18 mouse cellular contexts compared by ENCODE assay signal in genomic region chr11:116002894-116003293, GRCm38 (mm10). TPM values are rescaled to one million over a fixed set of nuclear protein-coding genes. Genes with fewer than 3 reads are reported as not detected.
DNase-seq lines count a peak whose midpoint lies in the region; TF ChIP-seq lines count a peak whose summit lies in the region.
"Had no signal": no experiment of that assay in that cellular context is flagged by ENCODE, and none has a peak within 500 bp of the region (broad histone marks: within the 10 kb centered on the region; RNA-seq: fewer than 3 reads in every experiment).

No protein-coding gene starts in this region.

- no peak overlapping the region for H3K4me3 ChIP-seq in layer of hippocampus, adult 2 months
- H3K4me3 ChIP-seq in E14TG2a.4 (replicated peaks; ENCODE audit: low read length) (no peak overlapping the region), ES-E14 (ENCODE audit: insufficient read depth in 1 of 2, low read depth in 1 of 2, low read length in 2 of 2, poor library complexity in 1 of 2, severe bottlenecking in 1 of 2) (no peak overlapping the region)
- H3K4me3 ChIP-seq: hindbrain, embryonic 15.5 days; limb, embryonic 13.5 days; liver, embryonic 15.5 days had no signal

- H3K36me3 ChIP-seq in E14TG2a.4 (ENCODE audit: insufficient read depth, low read length) (peaks cover 24% of the 10 kb centered on the region), ES-E14 (ENCODE audit: control insufficient read depth, insufficient read depth, low read length, poor library complexity, severe bottlenecking) (peaks cover 8% of the 10 kb centered on the region)
- no peaks in the 10 kb centered on the region for H3K36me3 ChIP-seq in splenic B cell, adult 2 months (ENCODE audit: control insufficient read depth, insufficient read depth, low read length, poor library complexity, severe bottlenecking)
- H3K36me3 ChIP-seq: hindbrain, embryonic 15.5 days had no signal

- no peak overlapping the region for H3K9ac ChIP-seq in ES-E14 (ENCODE audit: insufficient read depth, low read depth, low read length, poor library complexity, severe bottlenecking)
- H3K9ac ChIP-seq: hindbrain, embryonic 15.5 days; limb, embryonic 13.5 days; liver, embryonic 15.5 days had no signal

- peak; percentile 47 for TF ChIP-seq CTCF in layer of hippocampus, adult 2 months (conservative IDR thresholded peaks at IDR 0.05)
- peak; percentile 10; the same call in 1 of the 2 replicates for TF ChIP-seq CTCF in E14TG2a.4 (conservative IDR thresholded peaks at IDR 0.05; ENCODE audit: low read length)

- peaks cover 21% of the 10 kb centered on the region for H3K27me3 ChIP-seq in E14TG2a.4 (ENCODE audit: insufficient read depth, low read length)
- H3K27me3 ChIP-seq in splenic B cell, adult 2 months (ENCODE audit: control insufficient read depth, insufficient read depth, low read length, poor library complexity, severe bottlenecking), result no peaks in the 10 kb centered on the region
- H3K27me3 ChIP-seq: hindbrain, embryonic 15.5 days; Patski had no signal

- in situ Hi-C loops in ES-E14 (cut with MboI; ENCODE audit: low sequenced_read_pairs in 2 of 2, unreplicated experiment in 2 of 2), result no loop called here

- H3K9me3 ChIP-seq in E14TG2a.4 (ENCODE audit: low read length), result no peaks in the 10 kb centered on the region
- H3K9me3 ChIP-seq in ES-E14 (ENCODE audit: control insufficient read depth, insufficient read depth, low read depth, low read length), result no peaks in the 10 kb centered on the region
- H3K9me3 ChIP-seq: hindbrain, embryonic 15.5 days; limb, embryonic 13.5 days; liver, embryonic 15.5 days had no signal

- H3K27ac ChIP-seq in layer of hippocampus, adult 2 months, result no peak overlapping the region
- H3K27ac ChIP-seq in ES-E14 (ENCODE audit: insufficient read depth, low read depth, low read length, poor library complexity, severe bottlenecking), result no peak overlapping the region
- H3K27ac ChIP-seq: hindbrain, embryonic 15.5 days; limb, embryonic 13.5 days; liver, embryonic 15.5 days; macrophage had no signal

- H3K4me1 ChIP-seq in E14TG2a.4 (replicated peaks; ENCODE audit: low read depth, low read length) (peaks cover 74% of the 10 kb centered on the region), ES-E14 (ENCODE audit: control insufficient read depth in 2 of 2, insufficient read depth in 2 of 2, low read length in 2 of 2, poor library complexity in 1 of 2) (peaks cover 3 to 25% of the 10 kb centered on the region in 2 experiments; a peak in 3 of 4 replicates)

- DNase-seq in layer of hippocampus, adult 2 months (ENCODE audit: low spot score in 2 of 2), result no peak
- DNase-seq in layer of hippocampus, adult 11-12 months (ENCODE audit: low spot score), result no peak
- no peak for DNase-seq in ES-E14 (ENCODE audit: low read depth, low spot score)
- DNase-seq in splenic B cell, adult 2 months (ENCODE audit: low read depth, low spot score), result peak; percentile 6
- no peak for DNase-seq in adrenal gland, postnatal 4 days (ENCODE audit: low spot score in 2 of 2)
- DNase-seq in ovary, postnatal 14 days (ENCODE audit: low spot score), result no peak
- DNase-seq: adrenal gland, adult 2 months; cerebellum, adult 11-12 months; cerebellum, postnatal 10 days; kidney, adult 18-20 months; kidney, postnatal 10 days had no signal

TF ChIP-seq in ES-E14, 5 proteins besides CTCF, POLR2A, EP300 and RAD21:
- no peak for TF ChIP-seq ZC3H11A (IDR thresholded peaks at IDR 0.05; ENCODE audit: borderline replicate concordance, low read depth, low read length)
- peak; percentile 49; the same call in 1 of the 2 replicates for TF ChIP-seq MAFK (IDR thresholded peaks at IDR 0.05; ENCODE audit: insufficient read depth, low read depth, low read length)

RNA-seq across cellular contexts. Expression of gene Galk1, which starts 9.6 kb away (rescaled TPM):
- 10 to 100 TPM; 13.3 to 13.5 TPM for total RNA-seq in layer of hippocampus, adult 2 months (2021)
- total RNA-seq in ES-E14 (2012; rRNA removed), result 144 and 195 TPM in 2 replicates
- 10 to 100 TPM; 70.2 to 88.6 TPM for total RNA-seq in adrenal gland, postnatal 4 days (2021)

RNA-seq across cellular contexts. Expression of gene H3f3b, which starts 24.9 kb away (rescaled TPM):
- 100 to 1,000 TPM; 285 to 322 TPM for total RNA-seq in layer of hippocampus, adult 2 months (2021)
- total RNA-seq in ES-E14 (2012; rRNA removed), result 504 and 729 TPM in 2 replicates
- total RNA-seq in adrenal gland, postnatal 4 days (2021), result 100 to 1,000 TPM; 751 to 846 TPM

RNA-seq across cellular contexts. Expression of gene Unk, which starts 27.2 kb away (rescaled TPM):
- 10 to 100 TPM; 26.3 to 30.8 TPM for total RNA-seq in layer of hippocampus, adult 2 months (2021)
- 32.5 and 39.6 TPM in 2 replicates for total RNA-seq in ES-E14 (2012; rRNA removed)
- total RNA-seq in adrenal gland, postnatal 4 days (2021), result 10 to 100 TPM; 41.3 to 45.5 TPM

RNA-seq across cellular contexts. Expression of gene Itgb4, which starts 28.4 kb away (rescaled TPM):
- total RNA-seq in layer of hippocampus, adult 2 months (2021), result 1 to 10 TPM; 6.4 to 6.6 TPM
- total RNA-seq in ES-E14 (2012; rRNA removed), result 9.6 and 26.3 TPM in 2 replicates
- total RNA-seq in adrenal gland, postnatal 4 days (2021), result 1 to 10 TPM; 5.0 to 8.7 TPM
- total RNA-seq: monocyte, adult 5-6 weeks had no signal

Comparison
In these comparisons a context has a peak if more than half of its experiments do, and no peak if none do; other contexts are left out.
1. RNA of gene Galk1, which starts 9.6 kb away (total RNA-seq): 144 to 195 TPM in ES-E14 and 70.2 to 88.6 TPM in adrenal gland, postnatal 4 days; 13.3 to 13.5 TPM in layer of hippocampus, adult 2 months; every median in the first group is over 4 times any median in the second.